Mouse (Mus musculus) inflammation-experienced regulatory T-cells, adult 6 months (primary cell): ENCODE measurements around the gene Efcc1. TPM values are rescaled to one million over a fixed set of nuclear protein-coding genes. Genes with fewer than 3 reads are reported as not detected.

Experiments
- polyA plus RNA-seq, 3 experiments: library from polyadenylated mRNA; unstranded; fragments of 100-300 nt; shearing (Covaris generic); gene quantifications; one replicate each; pipeline ENCODE4 v1.2.1; 2017

The Efcc1 gene
- polyA plus RNA-seq, 3 experiments from 2014 or later, result 0.30 to 0.87 TPM; not detected in 1

Other genes with a start within 250 kb of the Efcc1 start
- 100 to 1,000 TPM in 2 of 3 experiments, 10 to 100 TPM in 1; 77.8 to 111 (median 105) TPM for gene Arhgap25, start 197.6 kb upstream of the Efcc1 start, polyA plus RNA-seq
- not detected for gene Prokr1, start 140.1 kb upstream of the Efcc1 start, polyA plus RNA-seq
- gene Aplf, start 58.7 kb upstream of the Efcc1 start, polyA plus RNA-seq, result 1 to 10 TPM; 4.3 to 5.4 (median 4.8) TPM
- under 1 TPM in 1 of 3 experiments, not detected in 2; 0.41 TPM for gene Gp9, start 47.2 kb downstream of the Efcc1 start, polyA plus RNA-seq
- 10 to 100 TPM; 11.1 to 18.7 (median 15.7) TPM for gene Rab43, start 81.3 kb downstream of the Efcc1 start, polyA plus RNA-seq
- gene Gm45140, start 104.9 kb downstream of the Efcc1 start, polyA plus RNA-seq, result 1 to 10 TPM; 3.6 to 6.6 (median 4.6) TPM
- 100 to 1,000 TPM in 1 of 3 experiments, 10 to 100 TPM in 2; 84.1 to 102 (median 98.9) TPM for gene Isy1, start 107.9 kb downstream of the Efcc1 start, polyA plus RNA-seq
- gene Cnbp, start 120.2 kb downstream of the Efcc1 start, polyA plus RNA-seq, result 1,000 to 10,000 TPM in 2 of 3 experiments, 100 to 1,000 TPM in 1; 888 to 1,186 (median 1,089) TPM
- gene Copg1, start 156.9 kb downstream of the Efcc1 start, polyA plus RNA-seq, result 100 to 1,000 TPM in 1 of 3 experiments, 10 to 100 TPM in 2; 63.1 to 108 (median 84.1) TPM
- gene Hmces, start 183.1 kb downstream of the Efcc1 start, polyA plus RNA-seq, result 10 to 100 TPM; 45.1 to 53.4 (median 49.3) TPM